Mouse (Mus musculus): ENCODE measurements around the gene Tmem17.

Gene Tmem17

GRCm38 (mm10) chr11:22512038-22513001, at the start of gene Tmem17:
Gene Tmem17 (plus strand): TSS chr11:22512088.
- in situ Hi-C loops (cut with MboI; ENCODE audit: unreplicated experiment in 2 of 2), result no loop called here

- in situ Hi-C loops (cut with MboI; ENCODE audit: unreplicated experiment in 2 of 2), result no loop called here
Observed at GRCm38 (mm10) chr11:22479836-22480619, 31.9 kb upstream of the Tmem17 start.

DNA sequence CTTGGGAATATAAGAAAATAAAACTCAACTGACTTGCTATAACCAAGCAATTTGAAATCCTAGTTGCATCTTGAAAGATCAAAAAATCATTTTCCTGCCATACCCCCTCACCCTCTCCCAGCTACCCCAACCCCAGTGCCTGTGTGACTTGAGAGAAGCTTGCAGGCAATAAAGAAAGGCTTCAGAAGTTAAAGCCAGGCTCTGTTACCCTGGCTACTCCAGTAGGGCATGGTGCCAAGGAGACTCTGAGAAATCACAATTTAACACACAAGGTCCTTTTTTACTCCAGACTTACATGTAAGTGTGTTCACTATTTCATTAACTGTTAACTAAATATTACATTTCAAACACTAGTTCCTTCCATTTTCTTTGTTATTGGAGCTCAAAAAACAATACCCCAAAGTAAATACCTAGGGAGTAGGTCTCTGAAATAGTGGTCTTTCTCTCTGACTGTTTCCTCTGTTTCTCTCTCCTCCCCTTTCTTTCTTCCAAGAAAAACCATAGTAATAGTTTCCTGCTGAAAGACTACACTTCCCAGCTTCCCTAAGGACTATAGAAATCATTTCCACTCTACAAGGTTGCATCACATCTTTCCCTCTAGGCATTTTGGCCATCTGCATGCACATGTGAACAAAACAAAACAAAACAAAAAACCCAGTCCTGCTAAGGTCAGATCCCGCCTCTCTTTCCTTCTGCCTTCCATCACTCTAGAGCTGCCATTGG, 30.1 kb upstream of the Tmem17 start:
- in situ Hi-C loops (cut with MboI; ENCODE audit: unreplicated experiment in 2 of 2), result no loop called here

GRCm38 (mm10) chr11:22482362-22482760, 29.5 kb upstream of the Tmem17 start:
- in situ Hi-C loops (cut with MboI; ENCODE audit: unreplicated experiment in 2 of 2), result no loop called here

- in situ Hi-C loops (cut with MboI; ENCODE audit: unreplicated experiment in 2 of 2), result no loop called here
Observed at GRCm38 (mm10) chr11:22493694-22494319, 18.1 kb upstream of the Tmem17 start.

GRCm38 (mm10) chr11:22494941-22495340, 16.9 kb upstream of the Tmem17 start:
- in situ Hi-C loops (cut with MboI; ENCODE audit: unreplicated experiment in 2 of 2), result no loop called here

GRCm38 (mm10) chr11:22499396-22499795, 12.5 kb upstream of the Tmem17 start:
- in situ Hi-C loops (cut with MboI; ENCODE audit: unreplicated experiment in 2 of 2), result no loop called here

DNA sequence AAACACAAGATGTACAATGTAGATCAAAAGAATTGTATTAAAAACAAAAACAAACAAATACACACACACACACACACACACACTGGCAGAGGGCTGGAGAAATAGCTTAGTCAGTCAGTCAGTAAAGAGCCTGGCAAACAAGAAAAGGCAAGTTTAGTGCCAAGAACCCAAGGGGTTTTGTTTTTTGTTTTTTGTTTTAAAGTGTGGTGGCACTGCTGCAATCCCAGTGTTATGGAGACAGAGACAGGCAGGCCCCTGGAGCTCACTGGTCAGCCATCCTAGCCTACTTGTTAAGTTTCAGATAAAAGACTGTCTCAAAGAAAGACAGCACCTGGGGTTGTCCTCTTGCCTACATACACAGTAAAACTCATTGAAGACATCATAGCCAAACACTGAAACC, 12.0 kb upstream of the Tmem17 start:
- in situ Hi-C loops (cut with MboI; ENCODE audit: unreplicated experiment in 2 of 2), result no loop called here

DNA sequence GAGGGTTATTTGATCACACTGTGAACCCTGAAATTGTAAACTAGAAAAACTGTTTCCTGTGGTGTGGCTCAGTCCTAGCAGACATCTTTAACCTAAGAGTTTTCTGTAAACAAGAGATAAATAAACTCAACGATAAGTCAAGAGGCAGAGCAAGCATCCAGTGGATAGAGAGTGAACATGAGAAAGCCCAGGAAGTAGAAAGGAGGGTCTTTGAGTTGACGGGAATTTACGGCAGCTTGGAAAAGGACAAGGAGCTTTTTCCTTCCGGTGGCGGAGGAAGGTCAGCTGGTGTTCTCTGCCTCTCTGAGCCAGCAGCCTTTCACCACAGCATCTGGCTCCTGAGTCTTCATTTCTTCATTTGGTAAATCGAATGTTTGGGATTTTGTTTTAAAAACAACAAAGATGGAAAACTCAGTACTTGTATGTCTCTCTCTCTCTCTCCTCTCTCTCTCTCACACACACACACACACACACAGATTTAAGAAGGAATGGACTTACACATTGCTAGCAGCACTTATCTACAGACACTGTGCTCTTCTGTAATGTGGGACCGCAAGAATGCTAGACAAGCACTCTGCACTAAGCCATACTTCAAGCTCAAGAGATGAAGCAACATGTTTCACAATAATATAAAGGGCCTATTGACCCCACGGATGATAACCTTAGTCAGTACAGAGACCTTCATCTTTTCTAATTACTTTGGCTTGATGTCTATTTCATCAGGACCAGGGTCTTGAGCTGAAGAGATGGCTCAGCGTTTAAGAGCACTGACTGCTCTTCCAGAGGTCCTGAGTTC, 10.9 kb upstream of the Tmem17 start:
- in situ Hi-C loops (cut with MboI; ENCODE audit: unreplicated experiment in 2 of 2), result no loop called here

DNA sequence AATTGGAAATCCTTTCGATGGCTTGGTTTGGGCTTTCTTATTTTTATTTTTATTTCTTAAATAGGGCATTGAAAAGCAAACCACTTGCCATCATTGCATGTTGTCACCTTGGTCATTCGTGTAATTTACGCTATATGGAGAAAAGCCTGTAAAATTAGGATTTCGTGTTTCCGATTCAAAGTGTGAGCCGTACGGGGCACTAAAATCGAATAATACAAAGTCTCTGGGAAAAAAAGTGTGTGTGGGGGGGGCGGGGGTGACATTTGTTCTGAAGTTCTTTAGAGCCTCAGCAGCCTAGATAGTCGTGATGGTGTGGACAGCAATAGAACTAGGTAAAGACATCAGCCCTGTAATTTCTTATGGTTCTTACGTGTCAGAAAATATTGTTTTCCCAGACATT, 1.2 kb downstream of the Tmem17 start:
- in situ Hi-C loops (cut with MboI; ENCODE audit: unreplicated experiment in 2 of 2), result no loop called here

DNA sequence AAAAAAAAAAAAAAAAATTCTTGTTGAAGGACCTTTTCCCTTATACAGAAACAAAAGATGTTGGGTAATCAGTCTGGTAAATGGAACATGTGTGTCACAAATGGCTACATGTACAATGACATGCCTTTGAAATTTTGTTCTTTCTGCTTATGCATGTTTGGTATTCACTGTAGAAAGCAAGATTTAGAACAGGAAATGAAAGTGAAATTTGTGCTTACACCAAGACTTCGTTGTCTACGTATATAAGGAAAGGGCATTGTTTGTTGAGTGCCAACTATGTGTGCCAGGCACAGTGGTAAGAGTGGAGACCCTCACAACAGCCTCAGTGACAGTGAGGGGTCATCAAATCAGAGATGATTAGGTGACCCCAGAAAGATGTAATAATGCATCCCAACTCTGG, 3.2 kb downstream of the Tmem17 start:
- in situ Hi-C loops (cut with MboI; ENCODE audit: unreplicated experiment in 2 of 2), result no loop called here

DNA sequence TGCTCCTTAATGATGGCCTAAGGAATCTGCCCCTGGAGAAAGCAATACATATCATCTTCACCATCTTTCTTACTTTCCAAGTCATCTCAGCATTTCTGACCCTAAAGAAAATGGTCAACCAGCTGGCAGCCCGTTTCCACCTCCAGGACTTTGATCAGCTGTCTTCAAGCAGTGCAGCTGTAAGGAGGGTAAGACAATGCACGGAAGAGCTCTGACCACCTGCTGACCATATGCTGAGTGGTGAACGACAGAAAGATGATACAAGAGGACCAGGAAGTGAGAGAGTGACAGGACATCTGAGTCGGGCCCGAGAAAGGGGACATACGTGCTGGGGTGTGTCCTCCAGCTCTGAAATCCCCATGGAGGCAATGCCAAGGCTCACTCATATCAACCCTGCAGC, 6.6 kb downstream of the Tmem17 start:
- in situ Hi-C loops (cut with MboI; ENCODE audit: unreplicated experiment in 2 of 2), result no loop called here

GRCm38 (mm10) chr11:22520251-22520650, 8.4 kb downstream of the Tmem17 start:
- in situ Hi-C loops (cut with MboI; ENCODE audit: unreplicated experiment in 2 of 2), result no loop called here

GRCm38 (mm10) chr11:22524606-22525005, 12.7 kb downstream of the Tmem17 start:
- in situ Hi-C loops (cut with MboI; ENCODE audit: unreplicated experiment in 2 of 2), result no loop called here

DNA sequence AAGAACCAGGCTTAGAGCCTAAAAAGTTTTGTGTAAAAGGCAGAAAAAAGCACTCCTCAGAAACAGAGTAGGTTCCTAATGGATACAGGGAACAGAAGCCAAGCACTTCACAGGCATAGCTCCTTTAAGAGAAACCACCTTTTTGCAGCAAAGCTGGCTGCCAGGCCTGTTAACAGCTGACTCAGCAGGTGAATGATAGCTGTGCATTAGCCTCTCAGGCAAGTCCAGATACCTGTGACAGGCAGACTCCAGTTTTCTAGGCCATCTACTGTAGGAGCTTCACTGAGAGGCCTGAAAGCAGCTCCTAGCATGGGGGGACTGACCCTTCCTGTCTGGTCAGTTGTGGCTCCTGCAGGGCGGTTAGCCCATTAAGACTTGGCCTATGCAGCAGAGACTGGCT, 28.7 kb downstream of the Tmem17 start:
- in situ Hi-C loops (cut with MboI; ENCODE audit: unreplicated experiment in 2 of 2), result no loop called here

- in situ Hi-C loops (cut with MboI; ENCODE audit: unreplicated experiment in 2 of 2), result no loop called here
Observed at GRCm38 (mm10) chr11:22560061-22560460, 48.2 kb downstream of the Tmem17 start.

GRCm38 (mm10) chr11:22560503-22561328, 48.8 kb downstream of the Tmem17 start:
- in situ Hi-C loops (cut with MboI; ENCODE audit: unreplicated experiment in 2 of 2), result no loop called here

GRCm38 (mm10) chr11:22561329-22561592, 49.4 kb downstream of the Tmem17 start:
- in situ Hi-C loops (cut with MboI; ENCODE audit: unreplicated experiment in 2 of 2), result no loop called here

DNA sequence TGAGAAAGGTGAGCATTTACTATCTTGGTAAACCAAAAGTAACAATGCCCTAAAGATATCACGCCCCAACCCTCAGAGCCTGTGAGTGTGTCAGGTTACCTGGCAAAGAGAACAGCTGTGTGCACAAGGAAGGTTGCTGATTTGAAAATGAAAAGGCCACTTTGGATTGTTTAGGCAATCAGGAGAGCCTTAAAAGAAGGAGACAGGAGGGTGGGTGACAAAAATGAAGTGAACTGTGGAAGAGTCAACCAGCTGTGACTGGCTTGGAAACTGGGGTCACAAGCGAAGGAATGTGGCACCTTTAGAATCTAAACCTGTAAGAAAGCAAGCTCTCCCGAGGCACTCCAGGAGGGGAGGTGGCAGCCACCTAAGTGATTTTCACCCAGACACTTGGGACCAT, 51.8 kb downstream of the Tmem17 start:
- in situ Hi-C loops (cut with MboI; ENCODE audit: unreplicated experiment in 2 of 2), result no loop called here
